Mouse (Mus musculus) bone marrow macrophage, adult 2 months (primary cell): Measurements from ENCODE around the gene Mmadhc.

Source experiments
- CTCF ChIP-seq: IDR thresholded peaks from 2 replicates; pipeline ENCODE4 v1.5.1; 2012; ENCODE audit warnings: low read depth, mild to moderate bottlenecking, low read length, moderate library complexity
- POLR2A ChIP-seq: IDR thresholded peaks from 2 replicates; pipeline ENCODE4 v1.6.1; 2012; ENCODE audit warnings: mild to moderate bottlenecking, low read depth, low read length, borderline replicate concordance

GRCm38 (mm10) chr2:50267046-50267445, 29.6 kb downstream of the Mmadhc start:
- TF ChIP-seq CTCF (no peak), POLR2A (no peak)
